Mouse (Mus musculus) erythroblast, embryonic 14.5 days (primary cell): ENCODE measurements around the gene Clec16a.

Experiments
- GATA1 ChIP-seq: IDR thresholded peaks from 2 replicates; pipeline ENCODE4 v1.6.1; 2012; ENCODE audit warnings: low read length, inconsistent platforms, mixed read lengths
- TAL1 ChIP-seq: IDR thresholded peaks from 3 replicates; pipeline ENCODE4 v1.6.1; 2012; ENCODE audit warnings: low read length, inconsistent platforms, mixed read lengths

DNA sequence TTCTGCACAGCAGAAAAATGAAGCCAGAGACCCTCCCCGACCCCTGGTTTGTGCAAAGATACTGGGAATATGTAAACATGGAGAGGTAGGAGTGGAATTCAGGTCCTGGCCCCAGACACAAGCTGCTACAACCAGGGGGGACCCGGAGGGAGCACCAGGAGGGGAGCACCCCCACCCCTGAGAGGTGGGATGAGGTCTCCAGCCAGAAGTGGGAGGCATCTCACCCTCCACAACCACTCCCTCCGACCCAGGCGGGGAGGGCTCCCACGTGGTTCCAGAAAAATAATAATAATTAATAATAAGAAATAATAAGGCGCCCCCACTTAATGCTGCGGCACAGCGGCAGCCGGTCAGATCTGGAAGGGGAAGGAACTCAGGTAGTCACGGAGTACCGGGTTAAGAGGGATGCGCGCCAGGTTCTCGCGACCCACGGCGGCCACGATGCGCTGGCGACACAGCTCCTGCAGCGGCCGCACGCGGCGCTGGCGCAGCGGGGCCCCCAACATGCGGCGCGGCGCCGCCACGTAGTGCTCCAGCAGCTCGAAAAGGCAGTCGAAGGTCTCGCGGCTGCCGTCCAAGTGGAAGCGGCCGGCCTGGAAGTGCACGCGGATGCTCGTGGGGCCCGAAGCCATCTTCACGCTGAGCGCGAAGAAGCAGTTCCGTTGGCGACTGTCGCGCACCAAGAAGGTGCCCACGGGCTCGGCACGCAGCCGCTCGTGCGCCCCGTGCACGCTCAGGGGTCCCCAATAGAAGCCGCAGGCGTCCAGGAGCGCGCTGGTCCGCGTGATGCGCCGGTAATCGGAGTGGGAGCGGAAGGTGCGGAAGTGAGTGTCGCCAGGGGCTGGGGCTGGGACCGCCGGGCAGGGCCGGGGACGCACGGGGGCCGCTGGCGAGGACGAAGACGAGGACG, 239.0 kb downstream of the Clec16a start:
- TF ChIP-seq TAL1, result no peak
- TF ChIP-seq GATA1, result no peak
